Mouse (Mus musculus): ENCODE results near the gene Mboat7. TPM values are rescaled to one million over a fixed set of nuclear protein-coding genes. Genes with fewer than 3 reads are reported as not detected.

Mboat7 gene
- polyA plus RNA-seq, 1 experiment from 2014 or later = 40.7 TPM

GRCm38 (mm10) chr7:3643412-3643811 is 49.9 kb downstream of the Mboat7 start:
- H3K4me2 ChIP-seq = no peak overlapping the region

DNA sequence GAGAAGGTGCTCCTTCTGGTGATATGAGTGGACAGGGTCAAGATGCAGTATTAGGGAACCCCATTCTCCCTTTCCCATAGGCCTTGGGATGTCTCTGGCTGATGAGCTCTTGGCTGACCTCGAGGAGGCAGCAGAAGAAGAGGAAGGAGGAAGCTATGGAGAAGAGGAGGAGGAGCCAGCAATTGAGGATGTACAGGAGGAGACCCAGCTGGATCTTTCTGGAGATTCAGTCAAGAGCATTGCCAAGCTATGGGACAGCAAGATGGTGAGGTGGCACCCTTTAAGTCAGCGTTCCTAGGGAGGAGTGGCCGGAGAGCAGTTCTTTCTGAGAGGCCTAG is 62.9 kb downstream of the Mboat7 start:
- Histone ChIP-seq H3K4me1 (replicated peaks) (peaks cover 15% of the 10 kb centered on the region), H3K9ac (peak overlapping the region; percentile 80), H3K4me2 (peak overlapping the region; percentile 79), H3K4me3 (peak overlapping the region; percentile 59), H3K36me3 (peaks cover 39% of the 10 kb centered on the region), H3K27ac (ENCODE audit: poor library complexity, severe bottlenecking) (no peak overlapping the region), H3K27me3 (replicated peaks) (no peaks in the 10 kb centered on the region), H3K9me3 (replicated peaks) (no peaks in the 10 kb centered on the region)
- 59% methylated on average over 3 of the region's 3 CpGs for WGBS
- ATAC-seq (ENCODE audit: insufficient number of reproducible peaks, low FRiP score) = no peak

More at GRCm38 (mm10) chr7:3643412-3643811, 49.9 kb downstream of the Mboat7 start:
- Histone ChIP-seq H3K27ac (ENCODE audit: poor library complexity, severe bottlenecking) (no peak overlapping the region), H3K4me1 (replicated peaks) (peaks cover 28% of the 10 kb centered on the region), H3K27me3 (replicated peaks) (no peaks in the 10 kb centered on the region), H3K9me3 (replicated peaks) (no peaks in the 10 kb centered on the region), H3K9ac (no peak overlapping the region), H3K4me3 (no peak overlapping the region), H3K36me3 (peaks cover 38% of the 10 kb centered on the region)
- WGBS = 64% methylated on average over 5 of the region's 5 CpGs
- no peak for ATAC-seq (ENCODE audit: insufficient number of reproducible peaks, low FRiP score)

DNA sequence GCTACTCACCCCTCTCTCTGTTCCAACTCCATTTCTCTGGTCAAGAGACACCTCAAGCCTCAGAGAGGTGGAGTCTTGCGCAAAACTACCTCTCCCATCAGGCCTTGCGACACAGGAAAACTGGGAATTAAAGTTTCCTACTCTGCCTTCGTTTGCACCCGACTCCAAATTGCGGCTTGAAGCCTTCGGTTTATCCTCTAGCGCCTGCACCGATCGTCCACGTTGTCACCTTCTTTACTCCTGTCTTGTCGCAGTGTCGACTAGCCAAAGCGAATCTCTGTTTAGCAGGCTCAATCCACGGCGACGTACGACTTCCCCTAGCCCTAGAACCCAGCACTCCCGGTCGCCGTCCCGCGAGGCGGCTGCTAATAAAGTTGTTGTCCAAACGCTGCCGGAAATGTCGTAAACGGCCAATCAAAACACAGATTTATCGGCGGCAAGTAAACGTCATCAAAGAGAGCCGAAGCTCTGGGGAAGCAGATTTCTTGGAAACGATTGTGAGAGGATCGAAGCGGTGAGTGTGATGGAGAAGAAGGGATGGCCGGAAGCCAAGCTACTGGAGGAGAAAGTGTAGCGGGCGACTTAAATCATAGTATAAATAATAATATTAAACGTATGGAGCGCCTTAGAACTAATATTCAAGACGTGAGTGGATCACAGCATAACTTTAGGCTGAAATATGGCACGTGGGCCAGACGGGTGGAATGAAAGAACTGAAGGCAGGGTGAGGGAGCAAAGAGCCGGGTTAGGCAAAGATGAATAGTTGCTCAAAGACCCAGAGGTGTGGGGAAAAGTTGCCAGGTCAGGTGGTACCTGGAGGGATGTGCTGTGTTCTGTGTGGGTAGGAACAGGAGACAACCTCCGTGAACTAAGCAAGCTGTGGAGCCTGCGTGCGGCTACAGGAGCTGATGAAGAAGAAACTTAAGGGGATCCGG is 63.5 kb downstream of the Mboat7 start, which contains the start of the genes Tfpt and Prpf31:
Tfpt (minus strand) TSS at position 387 of the 935 bp plus-strand sequence.
Prpf31 (plus strand) TSS at position 443 of the 935 bp plus-strand sequence.
- under 1% methylated on average over 47 of the region's 47 CpGs for WGBS
- ATAC-seq (ENCODE audit: insufficient number of reproducible peaks, low FRiP score) = peak; percentile 89
- H3K9ac ChIP-seq = peak within 1 kb of the TSS; percentile 80
- H3K27me3 ChIP-seq (replicated peaks) = no peaks in the 10 kb centered on the region
- peak within 1 kb of the TSS; percentile 59 for H3K4me3 ChIP-seq
- peaks cover 15% of the 10 kb centered on the region for H3K4me1 ChIP-seq (replicated peaks)
- H3K9me3 ChIP-seq (replicated peaks) = no peaks in the 10 kb centered on the region
- H3K36me3 ChIP-seq = peaks cover 38% of the 10 kb centered on the region
- peak within 1 kb of the TSS; percentile 79 for H3K4me2 ChIP-seq
- peak within 1 kb of the TSS; percentile 66 for H3K27ac ChIP-seq (ENCODE audit: poor library complexity, severe bottlenecking)

- Histone ChIP-seq H3K36me3 (peaks cover 39% of the 10 kb centered on the region), H3K9ac (peak overlapping the region; percentile 80), H3K27me3 (replicated peaks) (no peaks in the 10 kb centered on the region), H3K4me2 (peak overlapping the region; percentile 79), H3K4me3 (peak overlapping the region; percentile 59), H3K9me3 (replicated peaks) (no peaks in the 10 kb centered on the region), H3K27ac (ENCODE audit: poor library complexity, severe bottlenecking) (no peak overlapping the region), H3K4me1 (replicated peaks) (peaks cover 15% of the 10 kb centered on the region)
- ATAC-seq (ENCODE audit: insufficient number of reproducible peaks, low FRiP score) = no peak
- 30% methylated on average over 4 of the region's 4 CpGs for WGBS
Observed at GRCm38 (mm10) chr7:3629030-3629429, 64.3 kb downstream of the Mboat7 start.

Small RNAs within 50 kb of the gene (microRNA-seq; reads per million reads assigned to microRNA genes)
- gene Mir3572 = 3.8 reads per million, percentile 12 among the genes with 10 or more reads in this experiment

Other genes starting within 250 kb of the Mboat7 start
- gene Tarm1, start 190.9 kb downstream of the Mboat7 start, polyA plus RNA-seq (2016; fragmentation: Nextera tagmentation; extraction: Ambion mirVana) = not detected in 2 replicates
- gene Oscar, start 77.4 kb downstream of the Mboat7 start, polyA plus RNA-seq (2016; fragmentation: Nextera tagmentation; extraction: Ambion mirVana) = 0.09 and 0.23 TPM in 2 replicates
- gene Ndufa3, start 76.2 kb downstream of the Mboat7 start, polyA plus RNA-seq (2016; fragmentation: Nextera tagmentation; extraction: Ambion mirVana) = 550 and 560 TPM in 2 replicates
- gene Tfpt, start 63.6 kb downstream of the Mboat7 start, polyA plus RNA-seq (2016; fragmentation: Nextera tagmentation; extraction: Ambion mirVana) = 18.6 and 19.8 TPM in 2 replicates
- gene Prpf31, start 63.5 kb downstream of the Mboat7 start, polyA plus RNA-seq (2016; fragmentation: Nextera tagmentation; extraction: Ambion mirVana) = 63.7 and 68.0 TPM in 2 replicates
- 35.8 and 41.9 TPM in 2 replicates for gene Cnot3, start 48.3 kb downstream of the Mboat7 start, polyA plus RNA-seq (2016; fragmentation: Nextera tagmentation; extraction: Ambion mirVana)
- gene Leng1, start 27.7 kb downstream of the Mboat7 start, polyA plus RNA-seq (2016; fragmentation: Nextera tagmentation; extraction: Ambion mirVana) = 20.5 and 21.4 TPM in 2 replicates
- gene Tmc4, start 16.0 kb downstream of the Mboat7 start, polyA plus RNA-seq (2016; fragmentation: Nextera tagmentation; extraction: Ambion mirVana) = 4.4 and 4.6 TPM in 2 replicates
- 206 and 218 TPM in 2 replicates for gene Tsen34, start 660 bp downstream of the Mboat7 start, polyA plus RNA-seq (2016; fragmentation: Nextera tagmentation; extraction: Ambion mirVana)
- gene Rps9, start 10.5 kb upstream of the Mboat7 start, polyA plus RNA-seq (2016; fragmentation: Nextera tagmentation; extraction: Ambion mirVana) = 866 and 893 TPM in 2 replicates
- 0.04 and 0.12 TPM in 2 replicates for gene Pirb, start 26.9 kb upstream of the Mboat7 start, polyA plus RNA-seq (2016; fragmentation: Nextera tagmentation; extraction: Ambion mirVana)
- gene Gm15448, start 132.2 kb upstream of the Mboat7 start, polyA plus RNA-seq (2016; fragmentation: Nextera tagmentation; extraction: Ambion mirVana) = not detected in 2 replicates
- not detected in 2 replicates for gene Pira2, start 151.5 kb upstream of the Mboat7 start, polyA plus RNA-seq (2016; fragmentation: Nextera tagmentation; extraction: Ambion mirVana)
- gene Gm14548, start 204.6 kb upstream of the Mboat7 start, polyA plus RNA-seq (2016; fragmentation: Nextera tagmentation; extraction: Ambion mirVana) = not detected in 2 replicates
- gene Lilra6, start 222.0 kb upstream of the Mboat7 start, polyA plus RNA-seq (2016; fragmentation: Nextera tagmentation; extraction: Ambion mirVana) = not detected in 2 replicates

Measured in heart, embryonic 12.5 days (tissue).